ENCODE assay signal across 27 mouse cellular contexts in the genomic region with DNA sequence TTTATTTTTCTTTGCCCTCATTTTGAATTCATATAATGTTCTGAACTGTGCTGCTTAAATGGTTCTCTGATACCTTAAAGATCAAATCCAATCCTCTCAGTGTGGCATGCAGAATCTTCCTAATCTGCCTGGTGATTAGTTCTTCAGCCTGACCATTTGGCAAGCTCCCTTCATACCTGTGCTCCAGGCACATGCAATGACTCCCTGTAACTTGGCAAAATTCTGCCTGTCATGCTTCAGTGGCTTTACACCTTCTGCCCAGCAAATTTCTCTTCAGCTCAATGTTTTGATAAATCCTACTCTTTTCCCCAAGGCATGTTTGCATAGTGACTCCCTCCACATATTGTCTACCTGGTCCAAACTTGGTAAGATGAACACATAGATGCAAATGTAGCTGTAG.
"Had no signal": no experiment of that assay in that cellular context is flagged by ENCODE, and none has a peak within 500 bp of the region (broad histone marks: within the 10 kb centered on the region; RNA-seq: fewer than 3 reads in every experiment).

No protein-coding gene starts in this region.

- DNase-seq: heart, postnatal 10 days; heart, postnatal 14 days; heart, postnatal 36 days; heart, postnatal 4 days; kidney, adult 11 months; kidney, adult 8-10 months; kidney, postnatal 14 days; kidney, postnatal 25 days; kidney, postnatal 36 days; kidney, postnatal 4 days; layer of hippocampus, adult 9-11 months; layer of hippocampus, postnatal 36 days had no signal

- H3K27ac ChIP-seq: heart, embryonic 10.5 days; heart, embryonic 13.5 days; heart, embryonic 15.5 days; hindbrain, embryonic 10.5 days; hindbrain, embryonic 12.5 days; hindbrain, embryonic 13.5 days; hindbrain, embryonic 14.5 days; hindbrain, embryonic 15.5 days; hindbrain, postnatal 0 days; intestine, embryonic 15.5 days; kidney, embryonic 15.5 days; kidney, postnatal 0 days; layer of hippocampus, adult 2 months; left cerebral cortex, adult 2 months had no signal

- H3K4me1 ChIP-seq: heart, embryonic 10.5 days; heart, embryonic 12.5 days; heart, embryonic 13.5 days; heart, embryonic 15.5 days; hindbrain, embryonic 10.5 days; hindbrain, embryonic 12.5 days; hindbrain, embryonic 13.5 days; hindbrain, embryonic 15.5 days; intestine, embryonic 15.5 days; kidney, embryonic 15.5 days had no signal

- H3K36me3 ChIP-seq: heart, embryonic 10.5 days; heart, embryonic 12.5 days; heart, embryonic 13.5 days; heart, embryonic 15.5 days; hindbrain, embryonic 10.5 days; hindbrain, embryonic 12.5 days; hindbrain, embryonic 13.5 days; hindbrain, embryonic 15.5 days; intestine, embryonic 15.5 days; kidney, embryonic 15.5 days had no signal

- H3K27me3 ChIP-seq: heart, embryonic 12.5 days; heart, embryonic 13.5 days; heart, embryonic 15.5 days; hindbrain, embryonic 12.5 days; hindbrain, embryonic 13.5 days; hindbrain, embryonic 15.5 days; intestine, embryonic 15.5 days; kidney, embryonic 15.5 days had no signal

- H3K4me3 ChIP-seq: heart, embryonic 10.5 days; heart, embryonic 12.5 days; heart, embryonic 13.5 days; heart, embryonic 15.5 days; hindbrain, embryonic 10.5 days; hindbrain, embryonic 12.5 days; hindbrain, embryonic 13.5 days; hindbrain, embryonic 15.5 days; intestine, embryonic 15.5 days; kidney, embryonic 15.5 days; layer of hippocampus, adult 2 months; left cerebral cortex, adult 2 months had no signal
